Mouse (Mus musculus): ENCODE results near the gene Magea5. TPM values are rescaled to one million over a fixed set of nuclear protein-coding genes. Genes with fewer than 3 reads are reported as not detected.

The Magea5 gene
- polyA plus RNA-seq (2017; shearing (Covaris generic)), result not detected

DNA sequence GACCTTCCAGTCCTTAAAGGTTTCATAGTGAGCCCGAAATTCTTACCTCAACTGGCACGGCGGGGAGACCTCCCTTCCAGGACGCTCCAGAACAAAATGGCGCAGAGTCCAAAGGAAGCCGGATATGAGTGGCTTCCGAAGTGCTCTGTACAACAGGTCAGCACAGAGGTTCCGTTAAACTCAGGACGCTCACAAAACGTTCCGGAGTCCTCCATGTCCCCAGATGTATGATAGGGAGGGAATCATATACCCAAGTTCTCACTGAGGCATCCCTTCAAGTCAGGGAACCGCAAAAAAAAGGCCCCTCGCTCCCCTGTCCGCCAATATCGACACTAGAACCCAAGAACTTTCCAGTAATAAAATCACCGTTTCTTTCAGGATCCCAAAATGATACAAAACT is at the start of gene Magea5:
Magea5 (minus strand) TSS at position 101 of the 400 bp plus-strand sequence.

DNA sequence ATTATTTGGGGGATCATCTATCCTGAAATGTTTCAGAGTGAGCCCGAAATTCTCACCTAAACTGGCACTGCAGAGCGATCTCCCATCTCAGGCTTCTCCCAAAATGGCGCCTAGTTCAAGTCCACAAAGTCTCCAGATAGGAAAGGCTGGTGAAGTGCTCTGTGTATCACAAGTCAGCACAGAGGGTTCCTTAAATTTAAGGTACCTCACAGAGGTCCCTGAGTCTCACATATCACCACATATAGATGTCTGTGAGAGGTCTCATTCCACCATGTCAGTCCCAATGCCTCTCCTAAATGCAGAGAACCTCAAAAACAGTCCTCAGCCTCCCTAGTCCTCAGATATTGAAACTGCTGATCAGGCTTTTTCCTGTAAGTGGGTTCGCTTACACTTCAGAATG is 30.6 kb upstream of the Magea5 start, which contains the start of gene Magea2:
Magea2 (minus strand) TSS at position 101 of the 400 bp plus-strand sequence.

DNA sequence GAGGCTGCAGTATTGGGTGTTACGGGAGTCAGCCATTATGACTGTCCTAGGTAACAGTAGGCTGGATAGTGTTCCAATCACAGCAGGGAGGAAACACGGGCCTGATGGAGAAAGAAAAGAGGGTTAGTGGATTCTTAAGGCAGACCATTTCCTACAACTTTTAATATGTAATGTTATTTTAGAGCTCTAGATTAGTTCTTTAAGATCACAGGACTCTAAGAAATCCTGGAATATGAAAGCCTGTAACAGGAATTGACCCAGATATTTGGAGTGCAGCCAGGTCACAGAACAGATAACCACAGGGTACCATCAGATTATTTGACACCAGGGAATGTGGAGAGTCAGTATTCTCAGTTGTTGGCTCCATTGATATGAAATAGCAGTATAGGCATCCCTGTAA is 26.7 kb upstream of the Magea5 start, which contains the start of gene Magea1:
Magea1 (minus strand) TSS at position 101 of the 400 bp plus-strand sequence.

Other genes with a start within 250 kb of the Magea5 start
- gene Cldn34b1, start 172.9 kb downstream of the Magea5 start, polyA plus RNA-seq (2017; shearing (Covaris generic)), result not detected
- not detected for gene Magea6, start 127.2 kb downstream of the Magea5 start, polyA plus RNA-seq (2017; shearing (Covaris generic))
- gene Magea3, start 113.6 kb downstream of the Magea5 start, polyA plus RNA-seq (2017; shearing (Covaris generic)), result not detected
- gene Magea8, start 67.3 kb downstream of the Magea5 start, polyA plus RNA-seq (2017; shearing (Covaris generic)), result not detected
- gene Magea1, start 26.6 kb upstream of the Magea5 start, polyA plus RNA-seq (2017; shearing (Covaris generic)), result not detected
- not detected for gene Magea2, start 30.5 kb upstream of the Magea5 start, polyA plus RNA-seq (2017; shearing (Covaris generic))
- under 1 TPM in 1 of 2 experiments, not detected in 1; 0.16 TPM for gene Cldn34b2, start 65.3 kb upstream of the Magea5 start, polyA plus RNA-seq (2017; shearing (Covaris generic))
- 100 to 1,000 TPM; 270 to 344 TPM for gene Sat1, start 153.3 kb upstream of the Magea5 start, polyA plus RNA-seq (2017; shearing (Covaris generic))
- gene Acot9, start 199.3 kb upstream of the Magea5 start, polyA plus RNA-seq (2017; shearing (Covaris generic)), result 100 to 1,000 TPM in 1 of 2 experiments, 10 to 100 TPM in 1; 95.0 to 119 TPM